Mouse (Mus musculus) brain, embryonic 14.5 days (tissue): ENCODE measurements around the gene Mon1b.

Experiments
- CTCF ChIP-seq: fragments of 200-500 bp; IDR thresholded peaks from 2 replicates; pipeline ENCODE4 v1.5.1; 2012; ENCODE audit warnings: inconsistent platforms, mild to moderate bottlenecking, moderate library complexity, borderline replicate concordance; ENCODE audit not compliant: insufficient read depth, insufficient read length; ENCODE audit errors: extremely low read depth
- POLR2A ChIP-seq: fragments of 200-500 bp; IDR thresholded peaks from 2 replicates; pipeline ENCODE4 v1.6.1; 2012; ENCODE audit warnings: mild to moderate bottlenecking, inconsistent platforms, borderline replicate concordance; ENCODE audit not compliant: poor library complexity, insufficient read depth, insufficient read length, severe bottlenecking; ENCODE audit errors: extremely low read depth

GRCm38 (mm10) chr8:113664544-113664943 lies 29.2 kb downstream of the Mon1b start:
- peak; percentile 95 for TF ChIP-seq CTCF
- no peak for TF ChIP-seq POLR2A
